Mouse (Mus musculus): ENCODE data around the gene Zfp354a. TPM values are rescaled to one million over a fixed set of nuclear protein-coding genes. Genes with fewer than 3 reads are reported as not detected.

The Zfp354a gene
- total RNA-seq, 2 experiments from 2014 or later: not detected

Other genes with a start within 250 kb of the Zfp354a start
- gene Zfp354c, start 231.5 kb upstream of the Zfp354a start, total RNA-seq (2014; fragmentation: Nextera tagmentation): 0.15 and 2.3 TPM in 2 replicates
- gene Zfp354c, start 231.5 kb upstream of the Zfp354a start, total RNA-seq (2017): 0.60 and 1.4 TPM in 2 replicates
- not detected in 2 replicates for gene Zfp879, start 217.7 kb upstream of the Zfp354a start, total RNA-seq (2014; fragmentation: Nextera tagmentation)
- 0.30 and 0.77 TPM in 2 replicates for gene Zfp879, start 217.7 kb upstream of the Zfp354a start, total RNA-seq (2017)
- gene Grm6, start 208.6 kb upstream of the Zfp354a start, total RNA-seq (2014; fragmentation: Nextera tagmentation): not detected in 2 replicates
- not detected in 2 replicates for gene Grm6, start 208.6 kb upstream of the Zfp354a start, total RNA-seq (2017)
- not detected in 2 replicates for gene Zfp454, start 171.6 kb upstream of the Zfp354a start, total RNA-seq (2014; fragmentation: Nextera tagmentation)
- gene Zfp454, start 171.6 kb upstream of the Zfp354a start, total RNA-seq (2017): not detected in 2 replicates
- 2.4 and 4.0 TPM in 2 replicates for gene Zfp2, start 143.1 kb upstream of the Zfp354a start, total RNA-seq (2014; fragmentation: Nextera tagmentation)
- 1.3 and 2.0 TPM in 2 replicates for gene Zfp2, start 143.1 kb upstream of the Zfp354a start, total RNA-seq (2017)
- not detected in 2 replicates for gene Zfp354b, start 127.6 kb upstream of the Zfp354a start, total RNA-seq (2014; fragmentation: Nextera tagmentation)
- 0.34 TPM in 1 of 2 replicates, not detected in the other for gene Zfp354b, start 127.6 kb upstream of the Zfp354a start, total RNA-seq (2017)
- not detected in 2 replicates for gene 4933414I15Rik, start 115.5 kb upstream of the Zfp354a start, total RNA-seq (2014; fragmentation: Nextera tagmentation)
- gene 4933414I15Rik, start 115.5 kb upstream of the Zfp354a start, total RNA-seq (2017): not detected in 2 replicates
- gene Prop1, start 105.5 kb upstream of the Zfp354a start, total RNA-seq (2014; fragmentation: Nextera tagmentation): not detected in 2 replicates
- gene Prop1, start 105.5 kb upstream of the Zfp354a start, total RNA-seq (2017): not detected in 2 replicates
- not detected in 2 replicates for gene Olfr1378, start 92.7 kb upstream of the Zfp354a start, total RNA-seq (2014; fragmentation: Nextera tagmentation)
- not detected in 2 replicates for gene Olfr1378, start 92.7 kb upstream of the Zfp354a start, total RNA-seq (2017)
- gene Olfr1377, start 77.3 kb upstream of the Zfp354a start, total RNA-seq (2014; fragmentation: Nextera tagmentation): not detected in 2 replicates
- gene Olfr1377, start 77.3 kb upstream of the Zfp354a start, total RNA-seq (2017): not detected in 2 replicates
- gene Olfr51, start 55.7 kb upstream of the Zfp354a start, total RNA-seq (2014; fragmentation: Nextera tagmentation): not detected in 2 replicates
- not detected in 2 replicates for gene Olfr51, start 55.7 kb upstream of the Zfp354a start, total RNA-seq (2017)
- gene Olfr54, start 45.0 kb upstream of the Zfp354a start, total RNA-seq (2014; fragmentation: Nextera tagmentation): not detected in 2 replicates
- not detected in 2 replicates for gene Olfr54, start 45.0 kb upstream of the Zfp354a start, total RNA-seq (2017)
- not detected in 2 replicates for gene Olfr1375, start 11.1 kb upstream of the Zfp354a start, total RNA-seq (2014; fragmentation: Nextera tagmentation)
- not detected in 2 replicates for gene Olfr1375, start 11.1 kb upstream of the Zfp354a start, total RNA-seq (2017)
- not detected in 2 replicates for gene Gm12569, start 161.2 kb downstream of the Zfp354a start, total RNA-seq (2014; fragmentation: Nextera tagmentation)
- gene Gm12569, start 161.2 kb downstream of the Zfp354a start, total RNA-seq (2017): not detected in 2 replicates
- gene Clk4, start 202.5 kb downstream of the Zfp354a start, total RNA-seq (2014; fragmentation: Nextera tagmentation): 121 and 140 TPM in 2 replicates
- gene Clk4, start 202.5 kb downstream of the Zfp354a start, total RNA-seq (2017): 209 and 228 TPM in 2 replicates
- 2.2 TPM in 1 of 2 replicates, not detected in the other for gene BC049762, start 203.8 kb downstream of the Zfp354a start, total RNA-seq (2014; fragmentation: Nextera tagmentation)
- 1.8 TPM in 1 of 2 replicates, not detected in the other for gene BC049762, start 203.8 kb downstream of the Zfp354a start, total RNA-seq (2017)
- gene Col23a1, start 230.7 kb downstream of the Zfp354a start, total RNA-seq (2014; fragmentation: Nextera tagmentation): not detected in 2 replicates
- gene Col23a1, start 230.7 kb downstream of the Zfp354a start, total RNA-seq (2017): 0.04 and 0.15 TPM in 2 replicates

Data from granulocyte monocyte progenitor cell, adult 5-6 weeks (primary cell).